Mouse (Mus musculus) G1E (cell line): ENCODE results near the gene Fcgrt.

ENCODE experiments used
- CTCF ChIP-seq: IDR thresholded peaks from 2 replicates; pipeline ENCODE4 v1.5.1; 2012; ENCODE audit warnings: low read depth, low read length, inconsistent platforms, mixed read lengths
- GATA1 ChIP-seq: IDR thresholded peaks from 2 replicates; pipeline ENCODE4 v1.6.1; 2012; ENCODE audit warnings: borderline replicate concordance, low read length, inconsistent platforms, mixed read lengths

- TF ChIP-seq CTCF (no peak), GATA1 (no peak)
Measured at GRCm38 (mm10) chr7:45048923-45049657, 54.6 kb downstream of the Fcgrt start.
